Mouse (Mus musculus) CH12.LX (cell line): ENCODE results near the gene Tapt1. TPM values are rescaled to one million over a fixed set of nuclear protein-coding genes. Genes with fewer than 3 reads are reported as not detected.

Experiments
- DNase-seq: peaks from one replicate; pipeline ENCODE4 v3.0.0-alpha.2; 2013; ENCODE audit errors: extremely low read depth
- H3K27ac ChIP-seq: 2 replicates; pipeline ENCODE4 v1.5.1; 2012; ENCODE audit warnings: low read depth, mild to moderate bottlenecking, control low read depth, moderate library complexity; ENCODE audit not compliant: insufficient read depth
- H3K27me3 ChIP-seq: replicated peaks from 2 replicates; pipeline ENCODE3; 2012; ENCODE audit warnings: inconsistent platforms
- H3K36me3 ChIP-seq, 2 experiments: replicated peaks in 1 of 2; 2 replicates each; pipeline versions ENCODE3 to v1.6.1; 2012; ENCODE audit warnings: inconsistent platforms in 1 of 2, low read length in 1 of 2, mild to moderate bottlenecking in 1 of 2, mixed read lengths in 1 of 2, moderate library complexity in 1 of 2; ENCODE audit not compliant: control insufficient read depth in 1 of 2, insufficient read depth in 1 of 2
- H3K4me1 ChIP-seq, 2 experiments: 2 replicates each; pipeline ENCODE4 v1.6.1; 2012; ENCODE audit warnings: inconsistent platforms in 1 of 2, moderate library complexity in 1 of 2; ENCODE audit not compliant: insufficient read depth in 2 of 2, control insufficient read depth in 1 of 2
- H3K4me2 ChIP-seq: 2 replicates; pipeline ENCODE4 v1.6.1; 2012; ENCODE audit warnings: low read depth, mild to moderate bottlenecking, control low read depth; ENCODE audit not compliant: poor library complexity, insufficient read depth, severe bottlenecking
- H3K4me3 ChIP-seq, 3 experiments: fragments of 150-350 bp in 1 of 3; sonication (generic) in 1 of 3; replicated peaks in 1 of 3; 2 replicates each; pipeline versions ENCODE3 to v1.5.1; 2011 to 2012; ENCODE audit warnings: low read depth in 2 of 3, low read length in 2 of 3, mild to moderate bottlenecking in 2 of 3, moderate library complexity in 2 of 3, control low read depth in 1 of 3, improper control_type of control experiment in 1 of 3, inconsistent platforms in 1 of 3, mixed read lengths in 1 of 3; ENCODE audit not compliant: poor library complexity in 1 of 3
- H3K79me2 ChIP-seq: replicated peaks from 2 replicates; pipeline ENCODE4 v1.6.1; 2012; ENCODE audit warnings: mild to moderate bottlenecking, moderate library complexity; ENCODE audit not compliant: control insufficient read depth, poor library complexity, insufficient read depth, severe bottlenecking; ENCODE audit errors: extremely low read depth
- H3K9ac ChIP-seq: 2 replicates; pipeline ENCODE4 v1.6.1; 2012; ENCODE audit warnings: low read depth, mild to moderate bottlenecking, control low read depth, moderate library complexity; ENCODE audit not compliant: insufficient read depth
- H3K9me3 ChIP-seq: replicated peaks from 2 replicates; pipeline ENCODE3; 2012; ENCODE audit warnings: low read length, inconsistent platforms, mixed read lengths
- BHLHE40 ChIP-seq: IDR thresholded peaks from 2 replicates; pipeline ENCODE4 v1.6.1; 2011; ENCODE audit warnings: mild to moderate bottlenecking, low read depth, low read length, improper control_type of control experiment
- CHD1 ChIP-seq: IDR thresholded peaks from 2 replicates; pipeline ENCODE4 v1.6.1; 2012; ENCODE audit warnings: low read depth, low read length, improper control_type of control experiment, inconsistent platforms
- EP300 ChIP-seq: IDR thresholded peaks from 2 replicates; pipeline ENCODE4 v1.6.1; 2011; ENCODE audit warnings: low read length, improper control_type of control experiment
- JUN ChIP-seq: IDR thresholded peaks from 2 replicates; pipeline ENCODE4 v1.6.1; 2011; ENCODE audit warnings: low read depth, mild to moderate bottlenecking, low read length, improper control_type of control experiment, moderate library complexity; ENCODE audit not compliant: insufficient read depth
- JUND ChIP-seq: conservative IDR thresholded peaks from 2 replicates; pipeline ENCODE4 v1.6.1; 2011; ENCODE audit warnings: low read depth, low read length, improper control_type of control experiment
- KAT2A ChIP-seq: IDR thresholded peaks from 2 replicates; pipeline ENCODE4 v1.6.1; 2012; ENCODE audit warnings: low read length, improper control_type of control experiment, inconsistent platforms; ENCODE audit not compliant: insufficient replicate concordance
- MAFK ChIP-seq: IDR thresholded peaks from 2 replicates; pipeline ENCODE4 v1.6.1; 2011; ENCODE audit warnings: low read length, improper control_type of control experiment; ENCODE audit not compliant: insufficient replicate concordance
- MYC ChIP-seq: IDR thresholded peaks from 2 replicates; pipeline ENCODE4 v1.6.1; 2011; ENCODE audit warnings: low read depth, mild to moderate bottlenecking, improper control_type of control experiment, low read length
- PAX5 ChIP-seq: IDR thresholded peaks from 2 replicates; pipeline ENCODE4 v1.6.1; 2012; ENCODE audit warnings: low read length, inconsistent platforms, mixed read lengths
- POLR2A ChIP-seq: IDR thresholded peaks from 2 replicates; pipeline ENCODE4 v1.6.1; 2011; ENCODE audit warnings: low read depth, mild to moderate bottlenecking, improper control_type of control experiment, low read length
- POLR2AphosphoS2 ChIP-seq: IDR thresholded peaks from 2 replicates; pipeline ENCODE4 v1.6.1; 2011; ENCODE audit warnings: low read depth, low read length, improper control_type of control experiment
- RAD21 ChIP-seq: IDR thresholded peaks from 2 replicates; pipeline ENCODE4 v1.6.1; 2011; ENCODE audit warnings: low read depth, mild to moderate bottlenecking, low read length, improper control_type of control experiment, moderate library complexity
- TBP ChIP-seq: conservative IDR thresholded peaks from 2 replicates; pipeline ENCODE4 v1.6.1; 2011; ENCODE audit warnings: low read depth, low read length, improper control_type of control experiment
- USF1 ChIP-seq: IDR thresholded peaks from 2 replicates; pipeline ENCODE4 v1.6.1; 2014; ENCODE audit warnings: low read depth, mild to moderate bottlenecking, inconsistent platforms, low read length, improper control_type of control experiment
- USF2 ChIP-seq: conservative IDR thresholded peaks from 2 replicates; pipeline ENCODE4 v1.6.1; 2011; ENCODE audit warnings: low read depth, low read length, improper control_type of control experiment
- ZNF384 ChIP-seq: IDR thresholded peaks from 2 replicates; pipeline ENCODE4 v1.6.1; 2012; ENCODE audit warnings: low read depth, low read length, improper control_type of control experiment, inconsistent platforms
- dilution Hi-C: fragments of 300-500 bp; cut with MboI; formaldehyde crosslinking; loops from 2 replicates; pipeline ENCODE4 v1.14.3; 2020; ENCODE audit warnings: low sequenced_read_pairs; ENCODE audit not compliant: extremely low pct_unique_long_range_greater_than_20kb, extremely low pct_ligation_motif_present
- in situ Hi-C: fragments of 300-500 bp; cut with MboI; formaldehyde crosslinking; loops from 3 replicates; pipeline ENCODE4 v1.14.3; 2019; ENCODE audit warnings: low sequenced_read_pairs, low pct_ligation_motif_present, low pct_unique_long_range_greater_than_20kb, mixed read lengths
- polyA plus RNA-seq: library from polyadenylated mRNA; unstranded; fragments of >175 nt; gene quantifications from 2 replicates; pipeline ENCODE4 v1.2.1, GENCODE M21; 2012; ENCODE audit warnings: low read depth; ENCODE audit not compliant: insufficient read length
- total RNA-seq, 2 experiments: library from RNA; depleted of rRNA; stranded (reverse); fragments of 300-350 nt in 1 of 2; fragments of >200 nt in 1 of 2; gene quantifications; 2 replicates each; pipeline ENCODE4 v1.2.3; 2012 to 2014

Gene Tapt1
- total and polyA plus RNA-seq, 3 experiments = 15.7 to 40.8 (median 33.5) TPM

DNA sequence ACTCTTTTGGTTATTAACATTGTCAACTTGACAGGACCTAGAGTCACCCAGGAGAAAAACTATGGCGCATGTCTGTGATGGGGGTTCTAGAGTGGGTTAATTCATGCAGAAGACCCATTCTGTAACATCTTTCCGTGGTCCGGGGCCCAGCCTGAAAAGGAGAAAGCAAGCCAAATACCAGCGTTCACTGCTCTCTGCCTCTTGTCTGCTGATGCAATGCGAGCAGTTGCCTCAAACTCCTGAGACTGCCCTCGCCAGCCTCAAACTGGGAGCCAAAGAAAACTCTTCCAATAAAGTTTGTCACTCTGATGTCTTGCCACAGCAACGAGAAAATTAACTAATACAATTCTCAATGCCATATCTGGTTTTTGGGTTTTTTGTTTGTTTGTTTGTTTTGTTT lies 8.2 kb upstream of the Tapt1 start:
- H3K4me2 ChIP-seq = no peak overlapping the region
- TF ChIP-seq MAFK = no peak
- TF ChIP-seq MYC = no peak
- no peak for TF ChIP-seq EP300
- TF ChIP-seq BHLHE40 = no peak
- no peak for TF ChIP-seq CHD1
- no peak for TF ChIP-seq POLR2A
- TF ChIP-seq POLR2AphosphoS2 = no peak
- no peak for TF ChIP-seq ZNF384
- no peak for TF ChIP-seq USF2
- TF ChIP-seq KAT2A = no peak
- no peak for TF ChIP-seq TBP
- no peak for TF ChIP-seq JUND
- no peak for TF ChIP-seq JUN
- no peak for TF ChIP-seq PAX5
- TF ChIP-seq, all 38 proteins: peak for 0
- DNase-seq = no peak
- dilution Hi-C loops (no loop called here), in situ Hi-C loops (loop anchor here (25.0 kb wide), 1 partner anchor 347 kb away; no protein-coding TSS in a partner anchor)
- no peaks in the 10 kb centered on the region for H3K9me3 ChIP-seq
- peaks cover 9 to 23% of the 10 kb centered on the region in 2 experiments for H3K4me1 ChIP-seq
- H3K9ac ChIP-seq = no peak overlapping the region
- H3K27me3 ChIP-seq = no peaks in the 10 kb centered on the region
- no peak overlapping the region for H3K27ac ChIP-seq
- no peaks in the 10 kb centered on the region; the same call in 1 of the 2 replicates for H3K79me2 ChIP-seq
- H3K4me3 ChIP-seq = no peak overlapping the region
- no peaks in the 10 kb centered on the region for H3K36me3 ChIP-seq

DNA sequence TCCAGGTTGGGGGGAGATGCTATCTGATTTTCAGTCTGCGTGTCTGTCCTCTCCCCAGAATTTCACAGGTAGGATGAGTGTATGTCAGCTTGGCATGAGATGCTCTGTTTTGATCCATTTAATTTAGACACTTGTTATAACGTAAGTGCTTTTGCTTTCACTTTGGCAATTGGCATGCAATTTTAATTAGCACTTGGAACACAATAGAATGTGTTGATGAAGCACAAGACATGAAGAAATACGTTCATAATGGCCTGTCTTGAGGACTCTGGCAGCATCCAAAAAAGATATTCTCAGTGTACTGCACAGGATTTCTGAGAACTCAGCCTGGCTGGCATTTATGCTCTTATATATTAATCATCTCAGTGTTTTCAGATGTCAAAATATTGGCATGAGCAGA lies 7.5 kb upstream of the Tapt1 start:
- no peak overlapping the region for H3K27ac ChIP-seq
- in situ Hi-C loops = loop anchor here (25.0 kb wide), 1 partner anchor 347 kb away; no protein-coding TSS in a partner anchor
- no peaks in the 10 kb centered on the region; the same call in 1 of the 2 replicates for H3K79me2 ChIP-seq
- TF ChIP-seq BHLHE40 = no peak
- TF ChIP-seq RAD21 = no peak
- TF ChIP-seq, all 38 proteins: peak for 0
- no peak overlapping the region for H3K4me3 ChIP-seq
- no peaks in the 10 kb centered on the region for H3K9me3 ChIP-seq
- H3K27me3 ChIP-seq = no peaks in the 10 kb centered on the region
- no peaks in the 10 kb centered on the region for H3K36me3 ChIP-seq
- peaks cover 8 to 23% of the 10 kb centered on the region in 2 experiments for H3K4me1 ChIP-seq
- H3K4me2 ChIP-seq = no peak overlapping the region
- no peak overlapping the region for H3K9ac ChIP-seq
- dilution Hi-C loops = no loop called here
- DNase-seq = no peak

DNA sequence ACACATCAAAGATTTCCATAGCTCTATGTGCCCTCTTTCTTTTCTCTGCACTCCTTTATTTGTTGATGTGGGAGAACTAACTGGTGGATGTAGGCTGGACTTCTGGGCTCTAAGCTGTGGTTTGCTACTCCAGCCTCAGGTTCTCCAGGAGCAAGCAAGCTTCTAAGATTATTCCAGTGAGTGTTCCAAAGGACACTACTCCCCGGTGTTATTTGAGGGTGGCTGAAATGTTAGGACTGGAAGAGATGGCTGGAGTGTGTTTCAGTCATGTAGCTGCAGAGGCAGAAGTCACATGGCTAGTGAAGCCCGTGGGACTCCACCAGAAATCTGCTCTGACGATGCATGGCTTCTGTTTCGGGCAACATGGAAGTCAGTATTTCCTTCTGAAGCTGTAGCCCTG lies 2.3 kb upstream of the Tapt1 start:
- TF ChIP-seq MYC (peak; percentile 40; the same call in 1 of the 2 replicates), PAX5 (no peak), USF1 (peak; percentile 39; the same call in 1 of the 2 replicates)
- H3K4me1 ChIP-seq = peaks cover 6 to 34% of the 10 kb centered on the region in 2 experiments; a peak in 3 of 4 replicates
- no peaks in the 10 kb centered on the region for H3K36me3 ChIP-seq
- H3K79me2 ChIP-seq = peaks cover 26% of the 10 kb centered on the region
- H3K4me2 ChIP-seq = peak overlapping the region; percentile 69
- dilution Hi-C loops = no loop called here
- no peaks in the 10 kb centered on the region for H3K27me3 ChIP-seq
- H3K4me3 ChIP-seq = peak overlapping the region in 2 of 3 experiments; percentile 9 to 31
- peak; percentile 56 for DNase-seq
- in situ Hi-C loops = loop anchor here (25.0 kb wide), 1 partner anchor 341 kb away; no protein-coding TSS in a partner anchor
- H3K27ac ChIP-seq = no peak overlapping the region
- H3K9ac ChIP-seq = peak overlapping the region; percentile 25; the same call in 1 of the 2 replicates
- H3K9me3 ChIP-seq = no peaks in the 10 kb centered on the region
